Mouse (Mus musculus) spleen, adult 2 months (tissue): ENCODE results near the gene Pklr.

Source experiments
- CTCF ChIP-seq: fragments of 200-500 bp; IDR thresholded peaks from 2 replicates; pipeline ENCODE4 v1.5.1; 2011; ENCODE audit warnings: mild to moderate bottlenecking, inconsistent platforms; ENCODE audit not compliant: insufficient read depth, insufficient read length, insufficient replicate concordance; ENCODE audit errors: extremely low read depth
- POLR2A ChIP-seq: fragments of 200-500 bp; IDR thresholded peaks from 2 replicates; pipeline ENCODE4 v1.6.1; 2011; ENCODE audit warnings: low read depth, low read length, inconsistent platforms

DNA sequence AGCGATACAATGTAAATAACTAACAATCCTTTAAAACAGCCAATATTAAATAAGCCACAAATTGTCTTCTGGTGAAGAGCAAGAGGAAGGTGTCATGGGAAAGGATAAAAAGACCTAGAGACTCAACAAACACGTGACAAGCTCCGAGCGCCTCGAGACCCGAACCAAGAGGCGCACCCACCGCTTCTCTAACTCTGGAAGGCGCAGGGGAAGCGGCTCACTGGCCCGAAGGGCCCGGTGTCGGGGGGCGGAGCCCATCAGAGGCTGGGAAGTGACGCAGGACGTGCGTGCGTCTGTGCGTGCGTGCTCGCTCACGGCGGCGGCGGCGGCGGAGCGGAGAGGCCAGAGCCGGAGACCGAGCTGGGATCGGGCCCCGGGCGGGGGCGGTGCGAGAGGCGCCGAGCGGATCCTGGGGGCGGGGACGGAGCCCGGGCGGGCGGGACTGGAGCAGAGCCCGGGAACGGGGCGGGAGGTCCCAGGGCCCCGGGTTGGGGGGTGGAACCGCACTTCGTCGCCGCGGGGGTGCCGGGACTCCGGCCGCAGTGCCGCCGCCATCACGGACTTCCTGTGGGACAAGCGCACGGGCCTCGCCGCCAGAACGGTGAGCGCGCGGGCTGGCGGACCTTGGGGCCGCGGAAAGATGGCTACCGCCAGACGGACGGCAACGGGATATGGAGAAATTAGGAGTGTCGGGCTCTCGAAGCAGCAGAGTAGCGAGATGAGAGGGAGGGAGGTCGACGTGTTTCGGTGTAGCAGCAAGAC lies 28.7 kb downstream of the Pklr start, which contains the start of gene Clk2:
- TF ChIP-seq CTCF (no peak), POLR2A (peak; percentile 77)
